Mouse (Mus musculus) MEL (cell line): ENCODE data around the gene Tiprl. TPM values are rescaled to one million over a fixed set of nuclear protein-coding genes. Genes with fewer than 3 reads are reported as not detected.

Source experiments
- DNase-seq: peaks from one replicate; pipeline ENCODE4 v3.0.0; 2011; ENCODE audit warnings: low read depth, low spot score
- H3K27ac ChIP-seq: 2 replicates; pipeline ENCODE4 v1.5.1; 2012; ENCODE audit warnings: low read depth, mild to moderate bottlenecking, control low read depth, low read length, moderate library complexity; ENCODE audit not compliant: control insufficient read depth
- H3K27me3 ChIP-seq, 2 experiments: fragments of 150-350 bp in 1 of 2; sonication (generic) in 1 of 2; 2 replicates each; pipeline ENCODE4 v1.6.1; 2012; ENCODE audit warnings: low read length in 2 of 2, mild to moderate bottlenecking in 2 of 2, improper control_type of control experiment in 1 of 2, moderate library complexity in 1 of 2; ENCODE audit not compliant: insufficient read depth in 2 of 2, control insufficient read depth in 1 of 2
- H3K36me3 ChIP-seq, 2 experiments: 2 replicates each; pipeline ENCODE4 v1.6.1; 2012 to 2014; ENCODE audit warnings: low read length in 2 of 2, improper control_type of control experiment in 1 of 2, inconsistent platforms in 1 of 2, mild to moderate bottlenecking in 1 of 2; ENCODE audit not compliant: insufficient read depth in 2 of 2, control insufficient read depth in 1 of 2
- H3K4me1 ChIP-seq, 2 experiments: fragments of 150-350 bp in 1 of 2; sonication (generic) in 1 of 2; 2 replicates each; pipeline ENCODE4 v1.6.1; 2012; ENCODE audit warnings: low read length in 2 of 2, improper control_type of control experiment in 1 of 2, mild to moderate bottlenecking in 1 of 2; ENCODE audit not compliant: insufficient read depth in 2 of 2, control insufficient read depth in 1 of 2
- H3K4me3 ChIP-seq, 2 experiments: fragments of 150-350 bp in 1 of 2; sonication (generic) in 1 of 2; 2 replicates each; pipeline ENCODE4 v1.5.1; 2012; ENCODE audit warnings: low read depth in 2 of 2, low read length in 2 of 2, mild to moderate bottlenecking in 2 of 2, moderate library complexity in 2 of 2, control low read depth in 1 of 2, improper control_type of control experiment in 1 of 2; ENCODE audit not compliant: control insufficient read depth in 1 of 2, insufficient read depth in 1 of 2
- H3K79me2 ChIP-seq: 2 replicates; pipeline ENCODE4 v1.6.1; 2012; ENCODE audit warnings: mild to moderate bottlenecking, low read length, moderate library complexity; ENCODE audit not compliant: control insufficient read depth, poor library complexity, insufficient read depth
- H3K9ac ChIP-seq: 2 replicates; pipeline ENCODE4 v1.6.1; 2012; ENCODE audit warnings: low read depth, mild to moderate bottlenecking, control low read depth, low read length, moderate library complexity; ENCODE audit not compliant: control insufficient read depth, poor library complexity, severe bottlenecking
- H3K9me3 ChIP-seq: fragments of 150-350 bp; sonication (generic); replicated peaks from 2 replicates; pipeline ENCODE4 v1.6.1; 2012; ENCODE audit warnings: mild to moderate bottlenecking, low read length, improper control_type of control experiment, moderate library complexity; ENCODE audit not compliant: insufficient read depth
- BHLHE40 ChIP-seq: IDR thresholded peaks from 2 replicates; pipeline ENCODE4 v1.6.1; 2012; ENCODE audit warnings: low read depth, mild to moderate bottlenecking, inconsistent platforms, low read length, improper control_type of control experiment, borderline replicate concordance
- CHD1 ChIP-seq: IDR thresholded peaks from 2 replicates; pipeline ENCODE4 v1.6.1; 2012; ENCODE audit warnings: low read depth, mild to moderate bottlenecking, inconsistent platforms, low read length, improper control_type of control experiment
- CHD2 ChIP-seq: IDR thresholded peaks from 2 replicates; pipeline ENCODE4 v1.6.1; 2011; ENCODE audit warnings: low read length, improper control_type of control experiment
- CTCF ChIP-seq, 3 experiments: IDR thresholded peaks in 2 of 3; conservative IDR thresholded peaks in 1 of 3; 2 replicates each; pipeline ENCODE4 v1.5.1; 2011 to 2012; ENCODE audit warnings: low read length in 3 of 3, low read depth in 2 of 3, mild to moderate bottlenecking in 2 of 3, improper control_type of control experiment in 1 of 3, inconsistent platforms in 1 of 3, mixed read lengths in 1 of 3, moderate library complexity in 1 of 3; ENCODE audit not compliant: control insufficient read depth in 1 of 3, insufficient read depth in 1 of 3, poor library complexity in 1 of 3, severe bottlenecking in 1 of 3
- GABPA ChIP-seq: IDR thresholded peaks from 2 replicates; pipeline ENCODE4 v1.6.1; 2012; ENCODE audit warnings: low read depth, mild to moderate bottlenecking, inconsistent platforms, low read length, improper control_type of control experiment, moderate library complexity
- GATA1 ChIP-seq: IDR thresholded peaks from 2 replicates; pipeline ENCODE4 v1.6.1; 2011; ENCODE audit warnings: low read depth, low read length, improper control_type of control experiment
- HCFC1 ChIP-seq: IDR thresholded peaks from 2 replicates; pipeline ENCODE4 v1.6.1; 2012; ENCODE audit warnings: low read depth, mild to moderate bottlenecking, inconsistent platforms, low read length, improper control_type of control experiment, moderate library complexity
- KAT2A ChIP-seq: conservative IDR thresholded peaks from 2 replicates; pipeline ENCODE4 v1.6.1; 2012; ENCODE audit warnings: low read depth, low read length, improper control_type of control experiment, inconsistent platforms
- MAX ChIP-seq: IDR thresholded peaks from 2 replicates; pipeline ENCODE4 v1.6.1; 2011; ENCODE audit warnings: low read length, improper control_type of control experiment
- MAZ ChIP-seq: IDR thresholded peaks from 2 replicates; pipeline ENCODE4 v1.6.1; 2012; ENCODE audit warnings: low read depth, mild to moderate bottlenecking, inconsistent platforms, low read length, improper control_type of control experiment
- MEF2A ChIP-seq: IDR thresholded peaks from 2 replicates; pipeline ENCODE4 v1.6.1; 2014; ENCODE audit warnings: low read depth, mild to moderate bottlenecking, inconsistent platforms, low read length, improper control_type of control experiment; ENCODE audit not compliant: poor library complexity, insufficient replicate concordance, severe bottlenecking; ENCODE audit errors: extremely low read depth
- MXI1 ChIP-seq: IDR thresholded peaks from 2 replicates; pipeline ENCODE4 v1.6.1; 2011; ENCODE audit warnings: mild to moderate bottlenecking, low read depth, low read length, improper control_type of control experiment
- MYC ChIP-seq: IDR thresholded peaks from 2 replicates; pipeline ENCODE4 v1.6.1; 2011; ENCODE audit warnings: low read depth, mild to moderate bottlenecking, low read length, improper control_type of control experiment, moderate library complexity
- POLR2A ChIP-seq, 2 experiments: IDR thresholded peaks; 2 replicates each; pipeline ENCODE4 v1.6.1; 2011 to 2012; ENCODE audit warnings: low read length in 2 of 2, mild to moderate bottlenecking in 2 of 2, control low read depth in 1 of 2, improper control_type of control experiment in 1 of 2, low read depth in 1 of 2, moderate library complexity in 1 of 2; ENCODE audit not compliant: control insufficient read depth in 1 of 2, insufficient read depth in 1 of 2, poor library complexity in 1 of 2
- POLR2AphosphoS2 ChIP-seq: IDR thresholded peaks from 2 replicates; pipeline ENCODE4 v1.6.1; 2011; ENCODE audit warnings: low read length, improper control_type of control experiment
- POLR2AphosphoS5 ChIP-seq: IDR thresholded peaks from 2 replicates; pipeline ENCODE4 v1.6.1; 2012; ENCODE audit warnings: low read depth, borderline replicate concordance, mild to moderate bottlenecking, inconsistent platforms, low read length, moderate library complexity, mixed read lengths
- RAD21 ChIP-seq: IDR thresholded peaks from 2 replicates; pipeline ENCODE4 v1.6.1; 2011; ENCODE audit warnings: mild to moderate bottlenecking, low read depth, low read length, improper control_type of control experiment
- RCOR1 ChIP-seq: IDR thresholded peaks from 2 replicates; pipeline ENCODE4 v1.6.1; 2012; ENCODE audit warnings: low read depth, mild to moderate bottlenecking, inconsistent platforms, low read length, improper control_type of control experiment
- UBTF ChIP-seq: IDR thresholded peaks from 2 replicates; pipeline ENCODE4 v1.6.1; 2012; ENCODE audit warnings: low read depth, mild to moderate bottlenecking, inconsistent platforms, low read length, improper control_type of control experiment, moderate library complexity, borderline replicate concordance; ENCODE audit not compliant: insufficient read depth
- USF2 ChIP-seq, 2 experiments: IDR thresholded peaks; 2 replicates each; pipeline ENCODE4 v1.6.1; 2011 to 2012; ENCODE audit warnings: improper control_type of control experiment in 2 of 2, low read length in 2 of 2, borderline replicate concordance in 1 of 2, inconsistent platforms in 1 of 2, low read depth in 1 of 2, mild to moderate bottlenecking in 1 of 2; ENCODE audit not compliant: insufficient read depth in 1 of 2
- ZKSCAN1 ChIP-seq: IDR thresholded peaks from 2 replicates; pipeline ENCODE4 v1.6.1; 2012; ENCODE audit warnings: low read depth, mild to moderate bottlenecking, inconsistent platforms, low read length, improper control_type of control experiment, moderate library complexity
- ZNF384 ChIP-seq: IDR thresholded peaks from 2 replicates; pipeline ENCODE4 v1.6.1; 2012; ENCODE audit warnings: low read depth, mild to moderate bottlenecking, inconsistent platforms, low read length, improper control_type of control experiment
- polyA plus RNA-seq, 2 experiments: library from polyadenylated mRNA; stranded (reverse) in 1 of 2; unstranded in 1 of 2; fragments of >175 nt in 1 of 2; fragments of >200 nt in 1 of 2; gene quantifications; 2 replicates each; pipeline versions ENCODE4 v1.2.1 to v1.2.4; 2012; ENCODE audit warnings: low replicate concordance in 2 of 2, low read depth in 1 of 2; ENCODE audit not compliant: insufficient read length in 2 of 2, insufficient read depth in 1 of 2, missing spikeins in 1 of 2
- total RNA-seq: library from RNA; depleted of rRNA; stranded (reverse); fragments of 300-350 nt; gene quantifications from 2 replicates; pipeline ENCODE4 v1.2.3, GENCODE M21; 2012

The Tiprl gene
- total and polyA plus RNA-seq, 3 experiments: 50.6 to 293 (median 51.4) TPM

DNA sequence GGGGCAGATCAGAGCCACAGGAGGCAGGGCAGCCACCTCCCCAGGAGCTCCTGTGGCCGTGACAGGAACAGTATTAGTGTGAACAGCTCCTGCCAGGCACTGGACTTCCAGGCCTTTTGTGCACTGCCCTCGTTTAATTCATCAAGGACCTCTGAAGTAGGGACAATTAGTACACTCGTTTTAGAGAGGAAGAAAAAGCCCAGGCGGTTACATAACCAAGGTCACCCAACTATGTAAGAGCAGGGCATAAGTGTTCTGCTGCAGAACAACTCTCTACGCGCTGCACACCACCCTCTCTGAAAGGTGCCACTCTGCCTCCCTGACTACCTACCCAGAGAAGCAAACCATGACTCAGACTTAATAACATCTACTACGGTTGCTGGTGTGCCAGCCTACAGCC lies 51.7 kb downstream of the Tiprl start:
- no peaks in the 10 kb centered on the region for H3K36me3 ChIP-seq
- TF ChIP-seq UBTF: no peak
- no peak for TF ChIP-seq MAZ
- TF ChIP-seq POLR2AphosphoS2: no peak
- TF ChIP-seq POLR2AphosphoS5: no peak
- TF ChIP-seq MAX: no peak
- no peak for TF ChIP-seq GATA1
- no peak for TF ChIP-seq POLR2A (IDR thresholded peaks at IDR 0.05; ENCODE audit: control insufficient read depth in 1 of 2, insufficient read depth in 1 of 2, low read depth in 1 of 2, low read length in 2 of 2, poor library complexity in 1 of 2)
- no peak for TF ChIP-seq MEF2A
- TF ChIP-seq MXI1: no peak
- TF ChIP-seq GABPA: no peak
- no peak for TF ChIP-seq BHLHE40
- no peak for TF ChIP-seq KAT2A
- TF ChIP-seq USF2 (IDR thresholded peaks at IDR 0.05; ENCODE audit: borderline replicate concordance in 1 of 2, insufficient read depth in 1 of 2, low read depth in 1 of 2, low read length in 2 of 2): no peak
- no peak for TF ChIP-seq HCFC1
- no peaks in the 10 kb centered on the region for H3K4me1 ChIP-seq

DNA sequence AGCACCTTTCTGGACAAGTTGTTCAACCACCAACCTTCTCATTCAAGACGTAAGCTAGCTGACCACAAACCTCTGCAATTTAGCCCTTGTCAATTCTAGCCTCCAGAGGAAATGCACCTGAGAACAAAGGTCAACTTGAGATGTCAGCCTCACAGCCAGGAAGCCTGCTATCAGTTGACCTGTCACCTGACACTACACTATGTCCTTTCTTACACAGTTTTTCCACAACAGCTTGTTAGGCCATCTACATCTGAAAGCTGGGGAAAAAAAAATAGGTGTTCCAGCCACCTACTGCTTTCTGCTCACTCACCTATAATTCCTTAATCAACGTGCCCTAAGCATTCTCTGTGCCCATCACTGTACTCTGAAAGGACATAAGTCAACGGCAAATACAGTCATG lies 52.6 kb downstream of the Tiprl start:
- TF ChIP-seq CTCF (IDR thresholded peaks at IDR 0.05 in 2 of 3, conservative IDR thresholded peaks at IDR 0.05 in 1 of 3; ENCODE audit: control insufficient read depth in 1 of 3, insufficient read depth in 1 of 3, low read depth in 2 of 3, low read length in 3 of 3, poor library complexity in 1 of 3, severe bottlenecking in 1 of 3) (no peak), CHD2 (no peak), MYC (no peak), CHD1 (no peak), ZKSCAN1 (no peak), ZNF384 (no peak), KAT2A (no peak), POLR2A (IDR thresholded peaks at IDR 0.05; ENCODE audit: control insufficient read depth in 1 of 2, insufficient read depth in 1 of 2, low read depth in 1 of 2, low read length in 2 of 2, poor library complexity in 1 of 2) (no peak), RAD21 (no peak), HCFC1 (no peak), GABPA (no peak), RCOR1 (no peak)
- TF ChIP-seq, all 39 proteins: peak for 0
- no peaks in the 10 kb centered on the region for H3K27me3 ChIP-seq
- H3K9ac ChIP-seq: no peak overlapping the region
- no peaks in the 10 kb centered on the region for H3K4me1 ChIP-seq
- no peaks in the 10 kb centered on the region for H3K79me2 ChIP-seq
- H3K36me3 ChIP-seq: no peaks in the 10 kb centered on the region
- no peak for DNase-seq
- no peak overlapping the region for H3K4me3 ChIP-seq
- no peaks in the 10 kb centered on the region for H3K9me3 ChIP-seq
- H3K27ac ChIP-seq: no peak overlapping the region

More for the DNA sequence above, 51.7 kb downstream of the Tiprl start:
- DNase-seq: no peak
- Histone ChIP-seq H3K79me2 (no peaks in the 10 kb centered on the region), H3K27me3 (no peaks in the 10 kb centered on the region), H3K9me3 (no peaks in the 10 kb centered on the region), H3K27ac (no peak overlapping the region), H3K4me3 (no peak overlapping the region), H3K9ac (no peak overlapping the region)
